17 mouse cellular contexts compared by ENCODE assay signal in genomic region chr17:71705550-71706480, GRCm38 (mm10). TPM values are rescaled to one million over a fixed set of nuclear protein-coding genes. Genes with fewer than 3 reads are reported as not detected.
DNase-seq lines count a peak whose midpoint lies in the region; ATAC-seq and TF ChIP-seq lines count a peak whose summit lies in the region.
"Had no signal": no experiment of that assay in that cellular context is flagged by ENCODE, and none has a peak within 500 bp of the region (broad histone marks: within the 10 kb centered on the region; RNA-seq: fewer than 3 reads in every experiment).

No protein-coding gene starts in this region.

- no peaks in the 10 kb centered on the region for H3K4me1 ChIP-seq in lung, embryonic 14.5 days (ENCODE audit: insufficient read depth)
- H3K4me1 ChIP-seq in heart, adult 2 months (ENCODE audit: control insufficient read depth, insufficient read depth, low read length), result peaks cover 4% of the 10 kb centered on the region; the same call in 1 of the 2 replicates
- no peaks in the 10 kb centered on the region for H3K4me1 ChIP-seq in thymus, adult 2 months (replicated peaks; ENCODE audit: control insufficient read depth, insufficient read depth, low read length)
- H3K4me1 ChIP-seq: lung, embryonic 15.5 days; neural tube, embryonic 12.5 days had no signal

- H3K36me3 ChIP-seq in lung, embryonic 14.5 days (ENCODE audit: insufficient read depth), result no peaks in the 10 kb centered on the region
- no peaks in the 10 kb centered on the region for H3K36me3 ChIP-seq in heart, adult 2 months (ENCODE audit: control insufficient read depth, insufficient read depth, low read length)
- H3K36me3 ChIP-seq in thymus, adult 2 months (ENCODE audit: control insufficient read depth, insufficient read depth, low read length), result no peaks in the 10 kb centered on the region
- H3K36me3 ChIP-seq: lung, embryonic 15.5 days; neural tube, embryonic 12.5 days had no signal

- no peak overlapping the region for H3K9ac ChIP-seq in lung, embryonic 14.5 days
- H3K9ac ChIP-seq in heart, adult 2 months (ENCODE audit: low read depth, low read length), result no peak overlapping the region
- H3K9ac ChIP-seq: lung, embryonic 15.5 days; neural tube, embryonic 12.5 days had no signal

- H3K27ac ChIP-seq in lung, embryonic 14.5 days (ENCODE audit: low read depth), result no peak overlapping the region
- H3K27ac ChIP-seq in heart, adult 2 months, result peak overlapping the region; percentile 54
- no peak overlapping the region for H3K27ac ChIP-seq in thymus, adult 2 months (ENCODE audit: control insufficient read depth, insufficient read depth, low read length)
- H3K27ac ChIP-seq: lung, embryonic 15.5 days; neural tube, embryonic 12.5 days had no signal

- intact Hi-C loops in heart, adult 2 months (cut with DNase I), result no loop called here
- intact Hi-C loops in heart, postnatal 36 days (cut with DNase I), result loop anchor here (2.0 kb wide), 1 partner anchor 15 kb away; no protein-coding TSS in a partner anchor

- H3K4me2 ChIP-seq in lung, embryonic 14.5 days, result no peak overlapping the region
- H3K4me2 ChIP-seq: lung, embryonic 15.5 days; neural tube, embryonic 12.5 days had no signal

- DNase-seq in lung, embryonic 14.5 days, result peak; percentile 33
- DNase-seq in lung, postnatal 36 days, result no peak
- peak in 1 of 2 experiments; percentile 61 for DNase-seq in heart, adult 2 months
- DNase-seq in heart, postnatal 36 days, result peak; percentile 37 to 50
- DNase-seq in testis, postnatal 14 days (ENCODE audit: low spot score), result peak; percentile 64
- DNase-seq in thymus, adult 2 months, result no peak
- DNase-seq in adipocyte (ENCODE audit: low spot score), result no peak
- DNase-seq: kidney, postnatal 36 days; midbrain, embryonic 14.5 days; spleen, adult 18-20 months; thymus, postnatal 14 days had no signal

- H3K9me3 ChIP-seq in lung, embryonic 14.5 days (ENCODE audit: low read depth, low read length), result no peaks in the 10 kb centered on the region
- H3K9me3 ChIP-seq: lung, embryonic 15.5 days; neural tube, embryonic 12.5 days had no signal

- TF ChIP-seq EP300 in heart, adult 2 months (IDR thresholded peaks at IDR 0.05; ENCODE audit: insufficient read depth, low read depth, low read length), result peak; percentile 68; the same call in 1 of the 2 replicates

- peak; percentile 29; the same call in 1 of the 2 replicates for TF ChIP-seq POLR2A in heart, adult 2 months (IDR thresholded peaks at IDR 0.05; ENCODE audit: insufficient read depth, low read depth, low read length)
- no peak for TF ChIP-seq POLR2A in thymus, adult 2 months (IDR thresholded peaks at IDR 0.05; ENCODE audit: control insufficient read depth, extremely low read depth, insufficient read depth, low read length, poor library complexity)

- 80% methylated on average over 14 of the region's 14 CpGs for WGBS in lung, embryonic 14.5 days
- WGBS in heart, adult 2 months, result 63% methylated on average over 14 of the region's 14 CpGs
- WGBS in thymus, adult 2 months, result 91% methylated on average over 14 of the region's 14 CpGs

- ATAC-seq in lung, embryonic 14.5 days (ENCODE audit: insufficient read depth), result no peak; the same call in 1 of the 2 replicates
- ATAC-seq: forebrain, embryonic 16.5 days; inflammation-experienced regulatory T-cells, adult 6 months had no signal

- no peak for TF ChIP-seq CTCF in lung, embryonic 14.5 days (IDR thresholded peaks at IDR 0.05; ENCODE audit: low read depth)
- no peak for TF ChIP-seq CTCF in heart, adult 2 months (IDR thresholded peaks at IDR 0.05)
- no peak for TF ChIP-seq CTCF in thymus, adult 2 months (IDR thresholded peaks at IDR 0.05; ENCODE audit: borderline replicate concordance, control insufficient read depth, extremely low read depth, insufficient read depth, low read length, poor library complexity)

- H3K4me3 ChIP-seq in lung, embryonic 14.5 days (ENCODE audit: low read depth, low read length), result no peak overlapping the region
- H3K4me3 ChIP-seq in heart, adult 2 months, result no peak overlapping the region
- no peak overlapping the region for H3K4me3 ChIP-seq in thymus, adult 2 months (ENCODE audit: control insufficient read depth, insufficient read depth, low read length)
- H3K4me3 ChIP-seq: lung, embryonic 15.5 days; neural tube, embryonic 12.5 days had no signal

- H3K27me3 ChIP-seq in lung, embryonic 14.5 days (ENCODE audit: insufficient read depth, low read length), result no peaks in the 10 kb centered on the region
- H3K27me3 ChIP-seq in heart, adult 2 months (ENCODE audit: control insufficient read depth, insufficient read depth, low read length), result no peaks in the 10 kb centered on the region
- H3K27me3 ChIP-seq in thymus, adult 2 months (ENCODE audit: control insufficient read depth, insufficient read depth, low read length), result no peaks in the 10 kb centered on the region
- H3K27me3 ChIP-seq: lung, embryonic 15.5 days; neural tube, embryonic 12.5 days had no signal

- no peaks in the 10 kb centered on the region for H3K79me2 ChIP-seq in heart, adult 2 months (replicated peaks; ENCODE audit: control insufficient read depth, insufficient read depth, low read length)

RNA-seq across cellular contexts. Expression of gene Togaram2, which starts 32.8 kb away (rescaled TPM):
- 0.51 and 0.61 TPM in 2 replicates for polyA plus RNA-seq in lung, embryonic 14.5 days (2014; fragmentation: Nextera tagmentation; extraction: Ambion mirVana)
- 1 to 10 TPM; 5.4 to 5.5 TPM for total RNA-seq in heart, adult 2 months (2021)
- 5.3 and 5.9 TPM in 2 replicates for polyA plus RNA-seq in heart, adult 2 months (2012; rRNA removed)
- total RNA-seq in heart, postnatal 36 days (2021), result 1 to 10 TPM; 3.9 to 5.9 TPM
- polyA plus RNA-seq in thymus, adult 2 months (2012; rRNA removed), result 0.26 and 0.51 TPM in 2 replicates
- polyA plus RNA-seq: embryonic facial prominence, embryonic 11.5 days; inflammation-experienced regulatory T-cells, adult 6 months had no signal

RNA-seq across cellular contexts. Expression of gene Pcare, which starts 46.9 kb away (rescaled TPM):
- not detected in 2 replicates for polyA plus RNA-seq in lung, embryonic 14.5 days (2014; fragmentation: Nextera tagmentation; extraction: Ambion mirVana)
- total RNA-seq in heart, adult 2 months (2021), result under 1 TPM; 0.26 to 0.45 TPM
- polyA plus RNA-seq in heart, adult 2 months (2012; rRNA removed), result 0.02 and 0.15 TPM in 2 replicates
- total RNA-seq in heart, postnatal 36 days (2021), result under 1 TPM; 0.14 to 0.41 TPM
- 0.04 TPM in 1 of 2 replicates, not detected in the other for polyA plus RNA-seq in thymus, adult 2 months (2012; rRNA removed)
- total RNA-seq: adrenal gland, adult 18-20 months had no signal
- polyA plus RNA-seq: embryonic facial prominence, embryonic 11.5 days; forebrain, embryonic 16.5 days; inflammation-experienced regulatory T-cells, adult 6 months; lung, embryonic 15.5 days; midbrain, embryonic 14.5 days; neural tube, embryonic 12.5 days had no signal

Comparison
In these comparisons a context has a peak if more than half of its experiments do, and no peak if none do; other contexts are left out.
1. DNase-seq: peak in lung, embryonic 14.5 days (single experiment), heart, postnatal 36 days (2 of 2) and testis, postnatal 14 days (single experiment); none in lung, postnatal 36 days (single experiment), thymus, adult 2 months (single experiment) and adipocyte (single experiment).